Mouse (Mus musculus) heart, postnatal 25 days (tissue): ENCODE data around the gene Ell2. TPM values are rescaled to one million over a fixed set of nuclear protein-coding genes. Genes with fewer than 3 reads are reported as not detected.

ENCODE experiments used
- DNase-seq: peaks from one replicate; pipeline ENCODE4 v3.0.0; 2022; ENCODE audit warnings: low spot score
- intact Hi-C: fragments of 180-260 bp; cut with DNase I; formaldehyde crosslinking; loops from one replicate; pipeline ENCODE4 v1.15.1; 2025
- total RNA-seq, 2 experiments: library from RNA; stranded (reverse); gene quantifications; 2 replicates each; pipeline ENCODE4 v1.2.3; 2021

Ell2 gene
- total RNA-seq, 2 experiments from 2014 or later = 13.9 to 20.9 TPM

DNA sequence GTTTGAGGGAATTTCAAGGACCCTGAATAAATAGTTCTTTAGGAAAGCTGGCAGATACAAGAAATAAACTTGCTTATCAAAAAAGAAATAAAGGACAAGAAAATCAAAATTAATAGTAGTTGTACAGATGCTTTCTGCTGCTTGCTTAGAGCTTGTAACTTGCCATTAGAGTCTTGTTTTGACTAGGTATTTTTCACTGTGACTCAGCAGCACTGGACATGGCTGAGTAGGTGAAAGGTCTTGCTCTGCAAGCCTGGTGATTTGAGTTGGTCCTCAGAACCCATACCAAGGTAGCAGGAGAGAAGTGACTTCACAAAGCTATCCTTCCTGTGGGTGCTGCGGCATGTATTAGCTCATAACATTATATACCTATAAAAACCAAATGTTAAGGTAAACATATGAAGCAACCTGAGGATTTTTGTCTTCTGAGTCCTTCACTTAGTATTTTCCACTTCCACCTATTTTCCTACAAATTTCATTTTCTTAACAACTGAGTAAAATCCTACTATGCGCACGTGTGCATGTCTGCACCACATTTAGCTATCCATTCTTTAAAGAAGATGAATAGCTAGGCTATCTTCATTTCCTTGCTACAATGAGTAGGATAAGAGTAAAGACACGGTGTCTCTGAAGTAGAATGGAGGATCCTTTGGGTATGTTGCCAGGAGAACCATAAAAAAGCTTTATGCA lies 54.4 kb downstream of the Ell2 start:
- DNase-seq = no peak
- intact Hi-C loops = no loop called here

DNA sequence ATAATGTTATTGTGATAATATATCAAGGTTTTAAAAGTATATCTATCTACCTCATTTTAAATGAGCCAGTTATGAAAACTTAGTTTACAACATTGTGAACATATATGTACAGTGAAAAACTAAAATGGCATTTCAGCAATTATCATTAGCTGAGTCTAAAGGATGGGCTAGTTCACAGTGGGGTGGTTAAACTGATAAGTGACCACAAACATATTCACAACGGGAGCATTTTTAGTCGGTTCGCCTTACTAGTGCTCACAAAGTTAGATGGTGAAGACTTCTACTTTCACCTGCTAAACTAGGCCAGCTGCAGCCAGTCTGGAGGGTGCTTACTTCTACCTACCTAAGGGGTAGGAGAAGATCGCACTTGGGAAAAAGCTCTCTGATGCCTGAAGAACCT lies 56.2 kb downstream of the Ell2 start:
- intact Hi-C loops = no loop called here
- DNase-seq = no peak

DNA sequence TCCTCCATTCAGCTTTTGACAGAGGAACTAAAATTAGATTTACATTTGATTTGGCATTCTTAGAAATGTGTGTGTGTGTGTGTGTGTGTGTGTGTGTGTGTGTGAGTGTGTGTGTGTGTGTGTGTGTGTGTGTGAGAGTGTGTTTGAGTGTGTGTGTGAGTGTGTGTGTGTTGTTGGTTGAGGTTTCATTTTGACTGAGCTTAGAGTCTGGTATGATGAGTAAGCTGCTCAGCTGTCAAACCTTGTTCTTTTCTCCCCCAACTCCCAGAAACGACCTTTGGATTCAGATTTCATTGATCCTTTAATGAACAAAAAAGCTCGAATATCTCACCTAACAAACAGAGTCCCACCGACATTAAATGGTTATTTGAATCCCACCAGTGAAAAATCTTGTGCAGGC lies 56.7 kb downstream of the Ell2 start:
- intact Hi-C loops = no loop called here
- no peak for DNase-seq

DNA sequence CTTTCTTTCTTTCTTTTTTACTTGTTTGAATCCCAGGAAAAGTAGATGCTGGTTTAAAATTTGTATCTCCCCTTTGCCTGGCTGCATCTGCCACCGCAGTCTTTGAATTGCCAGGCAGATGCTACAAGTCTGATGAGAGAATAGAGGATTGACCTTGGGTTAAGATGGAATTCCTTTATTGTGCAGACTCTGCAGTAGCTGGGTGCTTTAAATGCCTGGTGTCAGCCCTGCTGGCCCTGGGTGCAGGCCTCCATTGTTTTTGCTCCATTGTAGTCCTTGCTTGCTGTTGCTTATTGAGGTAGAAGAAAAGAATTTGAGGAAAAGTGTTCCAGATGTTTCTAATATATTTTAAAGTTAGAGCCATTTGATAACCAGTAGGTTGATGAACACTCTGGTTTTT lies 59.2 kb downstream of the Ell2 start:
- intact Hi-C loops = no loop called here
- DNase-seq = no peak

DNA sequence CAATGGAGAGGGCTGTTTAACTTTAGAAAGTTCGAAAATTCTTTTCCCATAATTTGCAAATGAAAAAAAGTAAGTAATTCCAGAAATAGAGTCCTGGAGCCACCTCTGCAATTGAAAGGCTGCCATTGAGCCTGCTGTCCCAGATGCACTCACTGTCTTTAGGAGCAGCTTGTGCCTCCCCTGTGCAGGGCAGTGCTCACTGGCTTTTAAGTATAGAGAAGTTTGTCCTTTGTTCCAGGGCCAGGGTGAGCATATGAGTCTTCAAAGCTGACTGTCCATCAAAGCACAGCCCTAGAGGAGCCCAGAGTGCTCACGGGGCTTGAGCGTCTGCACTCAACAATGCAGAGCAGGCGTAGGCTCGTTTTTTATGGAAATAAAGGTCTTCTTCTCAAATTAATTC lies 59.7 kb downstream of the Ell2 start:
- DNase-seq = no peak
- intact Hi-C loops = no loop called here

DNA sequence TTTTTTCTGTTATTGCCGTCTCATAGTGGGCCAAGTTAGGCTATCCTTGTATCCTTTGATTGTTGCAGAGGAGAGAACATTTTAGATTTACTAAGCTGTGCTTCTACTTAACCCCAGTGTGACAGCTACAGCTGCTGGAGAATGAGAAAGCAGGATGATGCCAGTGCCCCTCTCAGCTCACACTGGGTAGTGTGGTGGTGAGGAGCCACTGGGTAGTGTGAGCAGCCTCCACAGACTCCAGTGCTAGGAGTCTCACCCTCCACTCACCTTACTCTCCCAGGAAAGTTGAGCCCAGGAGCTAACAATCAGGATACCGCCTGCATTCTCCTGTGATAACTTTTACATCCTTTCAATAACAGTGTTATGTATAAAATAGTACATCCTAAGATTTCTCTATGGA lies 60.4 kb downstream of the Ell2 start:
- DNase-seq = no peak
- intact Hi-C loops = no loop called here

DNA sequence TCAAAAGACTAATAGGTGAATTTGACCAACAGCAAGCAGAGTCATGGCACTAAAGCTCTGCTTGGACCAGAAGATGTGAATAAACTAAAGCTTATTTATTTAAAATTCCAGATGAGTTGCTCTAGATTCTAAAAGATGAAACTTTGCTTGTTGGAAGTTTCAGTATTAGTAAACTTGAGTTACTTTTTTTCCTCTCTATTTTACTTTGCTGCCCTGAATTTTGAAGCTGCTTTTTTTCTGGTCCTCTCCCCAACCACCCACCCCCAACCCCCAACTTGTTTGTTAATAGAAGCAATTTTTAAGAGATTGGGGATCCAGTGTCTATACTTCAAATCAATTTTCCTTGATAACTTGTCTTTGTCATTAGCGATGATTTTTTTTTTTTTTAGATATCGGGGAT lies 64.2 kb downstream of the Ell2 start:
- DNase-seq = no peak
- intact Hi-C loops = no loop called here

DNA sequence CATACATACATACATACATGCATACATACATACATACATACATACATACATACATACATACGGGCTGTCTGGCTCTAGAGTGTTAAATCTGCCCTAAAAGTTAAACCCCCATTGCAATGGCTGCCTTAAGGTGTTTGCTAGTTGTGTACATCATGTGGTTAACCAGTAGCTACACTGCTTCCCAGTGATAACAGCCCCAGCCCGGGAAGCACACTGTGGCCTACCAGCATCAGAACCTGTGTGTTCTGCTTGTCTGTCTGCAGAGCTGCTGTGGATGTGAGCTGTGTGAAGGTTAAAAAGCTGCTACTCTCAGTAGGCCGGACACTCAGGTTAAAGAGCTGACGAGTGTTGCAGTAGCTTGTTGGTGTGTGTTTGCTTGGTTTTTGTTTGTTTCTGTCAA lies 64.8 kb downstream of the Ell2 start:
- intact Hi-C loops = no loop called here
- DNase-seq = no peak

DNA sequence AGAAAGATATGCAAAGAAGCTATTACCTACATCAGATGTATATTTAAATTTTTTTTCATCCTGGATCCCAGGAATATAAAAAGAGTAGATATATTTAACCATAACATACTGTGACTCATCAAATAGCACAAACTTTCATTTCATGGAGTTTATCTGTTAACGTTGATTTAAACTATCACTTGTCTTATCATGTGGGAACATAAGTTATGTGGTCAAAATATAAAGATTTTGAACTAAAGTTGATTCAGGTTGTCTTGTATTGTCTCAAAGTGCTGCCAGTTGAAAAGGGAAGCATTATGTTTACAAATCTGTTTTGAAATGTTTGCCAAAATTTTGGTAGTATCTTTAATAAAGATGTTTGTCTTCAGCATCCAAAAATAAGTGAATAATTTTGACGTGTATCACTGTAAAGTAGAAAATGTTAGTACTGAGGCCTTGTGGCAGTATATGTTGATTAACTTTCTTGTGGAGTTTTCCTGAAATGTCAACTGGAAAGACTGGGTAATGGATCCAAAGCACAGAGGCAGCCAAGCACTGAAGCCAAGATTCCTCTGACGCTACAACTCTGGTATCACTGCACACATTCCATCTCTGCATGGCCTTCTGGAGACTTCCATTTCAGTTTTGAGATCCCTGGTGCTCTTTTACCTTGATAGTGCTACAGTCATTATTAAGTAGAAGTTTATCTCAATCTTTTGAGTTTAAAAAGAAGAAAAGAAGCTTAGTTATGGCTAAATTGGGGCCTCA lies 65.6 kb downstream of the Ell2 start:
- DNase-seq = no peak
- intact Hi-C loops = no loop called here

DNA sequence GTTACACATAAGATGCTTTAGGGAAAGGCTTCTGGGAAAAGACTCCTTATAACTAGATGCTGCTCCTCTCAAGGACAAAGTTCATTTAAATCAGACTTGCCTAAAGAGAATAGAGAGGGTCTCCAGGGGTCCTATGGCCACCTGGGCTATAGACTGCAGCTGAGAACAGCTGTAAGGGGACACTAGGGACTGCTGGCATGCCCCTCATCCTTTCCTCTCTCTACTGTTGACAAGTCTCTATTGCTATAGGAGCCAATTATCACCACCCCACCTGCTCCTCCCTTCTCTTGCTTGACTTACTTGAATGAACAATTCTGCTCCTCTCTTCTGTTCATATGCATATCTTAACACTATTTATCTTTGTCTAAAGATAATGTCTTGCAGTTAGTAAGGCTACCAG lies 69.4 kb downstream of the Ell2 start:
- DNase-seq = no peak
- intact Hi-C loops = no loop called here

DNA sequence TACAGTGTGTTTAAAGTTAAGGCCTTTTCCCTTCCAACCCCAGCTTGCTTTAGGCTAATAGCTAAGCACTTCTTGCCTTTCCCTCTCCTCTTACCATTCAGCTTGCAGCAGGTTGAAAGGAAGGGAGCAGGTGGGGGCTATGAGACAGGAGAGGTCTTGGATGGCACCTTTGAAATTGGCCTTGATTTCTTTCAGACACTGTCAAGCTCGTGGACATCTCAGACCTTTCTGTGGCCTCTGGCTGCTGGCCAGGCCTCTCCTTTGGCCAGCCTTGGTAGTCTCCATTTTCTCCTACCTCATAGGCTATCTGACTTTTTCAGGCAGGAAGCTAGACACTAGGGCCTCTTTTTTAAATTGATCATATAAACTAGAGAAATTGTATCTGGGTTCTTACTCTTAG lies 70.1 kb downstream of the Ell2 start:
- DNase-seq = no peak
- intact Hi-C loops = no loop called here

DNA sequence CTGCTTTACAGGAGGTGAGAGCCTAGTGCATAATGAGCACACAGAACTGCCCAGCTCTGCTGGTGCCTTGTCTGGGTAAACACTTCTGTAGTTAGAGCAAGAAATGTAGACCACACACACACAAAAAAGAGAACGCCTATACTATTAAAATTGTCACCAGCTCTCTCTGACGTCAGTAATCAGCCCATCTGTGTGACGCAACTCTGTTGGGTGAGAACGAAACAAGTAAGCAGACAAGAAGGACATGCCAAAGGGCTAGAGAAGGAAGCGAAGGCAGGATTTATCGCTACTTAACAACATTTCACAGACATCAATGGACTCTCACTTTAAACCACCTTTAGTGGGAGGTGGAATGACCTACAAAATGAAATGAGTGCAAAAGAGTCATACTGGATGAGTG lies 71.6 kb downstream of the Ell2 start:
- intact Hi-C loops = no loop called here
- DNase-seq = no peak

DNA sequence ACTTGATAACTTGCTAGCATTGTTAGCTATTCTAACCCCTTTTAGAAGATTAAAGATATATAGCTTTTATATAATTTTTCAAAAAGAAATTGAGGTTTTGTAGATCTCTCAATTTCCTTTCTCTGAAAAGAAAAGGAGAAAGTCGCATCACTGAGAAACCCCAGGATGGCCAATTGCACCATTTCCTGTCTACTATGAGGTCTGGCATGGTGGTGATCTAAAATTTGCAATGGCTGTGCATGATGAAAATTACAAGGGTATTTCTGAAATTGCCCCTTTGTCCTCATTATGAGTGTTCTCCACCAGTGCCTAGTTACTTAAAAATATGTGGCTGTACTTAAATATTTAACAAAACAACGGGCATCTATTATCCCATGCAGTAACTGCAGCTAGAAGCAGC lies 72.6 kb downstream of the Ell2 start:
- DNase-seq = no peak
- intact Hi-C loops = no loop called here

DNA sequence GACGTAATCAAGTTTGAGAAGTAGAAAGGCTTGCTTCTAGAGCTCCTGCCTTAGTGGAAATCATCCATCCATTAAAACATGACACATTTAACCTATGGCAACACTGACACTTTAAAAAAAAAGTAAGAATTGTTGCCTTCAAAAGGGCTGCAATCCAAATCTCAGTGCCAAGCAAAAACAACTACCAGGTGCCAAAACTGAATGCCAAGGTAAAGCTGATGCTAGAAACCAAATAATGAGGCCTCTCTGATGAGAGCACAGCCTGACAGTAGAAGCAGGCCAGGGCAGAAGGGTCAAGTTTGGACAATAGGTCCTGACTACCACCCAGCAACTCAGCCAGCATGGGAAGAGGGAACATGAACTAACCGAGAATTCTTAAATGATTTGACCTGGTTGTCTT lies 73.5 kb downstream of the Ell2 start:
- no peak for DNase-seq
- intact Hi-C loops = no loop called here

DNA sequence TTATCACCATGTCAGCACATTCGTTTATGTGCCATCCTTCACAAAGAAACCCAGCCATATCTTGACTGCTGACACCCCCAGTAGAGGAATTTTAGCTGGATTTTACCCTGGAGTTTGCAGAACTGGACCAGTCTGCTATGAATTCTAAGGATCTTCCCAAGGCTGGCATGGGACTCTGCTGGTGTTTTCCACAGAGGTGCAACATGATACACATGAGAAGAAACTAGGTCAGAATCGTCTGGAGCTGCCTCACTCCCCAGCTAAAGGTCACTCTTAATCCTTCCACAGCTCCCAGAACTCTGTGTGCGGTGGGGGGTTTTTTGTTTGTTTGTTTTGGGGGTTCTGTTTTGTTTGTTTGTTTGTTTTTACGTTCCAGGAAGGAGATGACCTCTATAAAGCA lies 79.2 kb downstream of the Ell2 start:
- no peak for DNase-seq
- intact Hi-C loops = no loop called here

DNA sequence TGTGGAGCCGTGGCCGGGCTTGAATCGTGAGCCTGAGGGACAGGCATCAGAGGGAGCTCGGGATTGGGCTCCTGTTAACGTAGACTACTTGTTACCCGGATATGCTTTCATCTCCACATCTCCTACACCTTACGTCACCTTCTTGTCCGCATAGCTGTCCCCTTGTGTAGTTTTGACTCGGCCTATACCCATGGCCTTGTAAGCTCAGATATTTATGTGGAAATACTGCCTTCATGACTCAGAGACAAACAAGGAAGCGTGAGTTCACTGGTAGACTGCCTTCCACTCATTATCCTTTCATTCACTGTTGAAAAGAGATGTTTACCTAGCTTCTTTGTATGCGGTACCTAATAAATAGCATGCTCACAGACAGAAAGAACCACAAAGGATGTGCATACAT lies 79.7 kb downstream of the Ell2 start:
- intact Hi-C loops = no loop called here

DNA sequence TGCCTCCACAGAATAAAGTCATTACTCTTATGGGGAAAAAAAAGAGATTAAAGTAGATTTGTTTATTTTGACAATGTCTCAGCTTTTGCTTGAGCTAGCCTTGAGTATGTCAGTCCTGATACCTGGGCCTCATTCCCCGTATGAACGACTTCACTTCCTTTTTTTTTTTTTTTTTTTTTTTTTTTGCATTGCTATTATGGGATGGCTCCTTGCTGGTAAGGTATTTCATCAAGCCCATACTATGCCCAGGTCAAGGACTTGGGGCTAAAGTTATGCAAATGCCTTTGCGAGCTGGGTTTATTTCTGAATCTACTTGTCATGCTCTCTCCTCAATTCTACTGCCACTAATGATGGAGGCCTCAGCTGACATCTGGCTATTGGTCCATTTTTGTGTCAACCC lies 80.8 kb downstream of the Ell2 start:
- intact Hi-C loops = no loop called here
- DNase-seq = no peak

More for the DNA sequence above, 79.7 kb downstream of the Ell2 start:
- DNase-seq = no peak

DNA sequence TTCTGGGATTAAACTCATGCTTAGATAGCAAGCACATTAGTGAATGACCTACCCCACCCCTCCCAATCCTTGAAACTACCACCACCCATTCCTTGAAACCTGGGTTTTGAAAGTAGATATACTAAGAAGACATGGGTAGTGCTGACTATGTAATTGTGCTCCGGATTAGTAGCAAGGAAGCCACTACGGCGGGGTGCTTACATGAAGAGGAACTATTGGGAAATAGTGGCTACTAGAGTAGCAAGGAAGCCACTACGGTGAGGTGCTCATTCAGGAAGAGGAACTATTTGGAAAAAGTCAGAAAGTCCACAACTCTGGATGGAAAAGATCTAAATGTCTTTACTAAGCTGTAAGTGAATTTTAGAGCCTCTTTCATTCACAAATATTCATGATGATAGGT lies 81.6 kb downstream of the Ell2 start:
- no peak for DNase-seq
- intact Hi-C loops = no loop called here

DNA sequence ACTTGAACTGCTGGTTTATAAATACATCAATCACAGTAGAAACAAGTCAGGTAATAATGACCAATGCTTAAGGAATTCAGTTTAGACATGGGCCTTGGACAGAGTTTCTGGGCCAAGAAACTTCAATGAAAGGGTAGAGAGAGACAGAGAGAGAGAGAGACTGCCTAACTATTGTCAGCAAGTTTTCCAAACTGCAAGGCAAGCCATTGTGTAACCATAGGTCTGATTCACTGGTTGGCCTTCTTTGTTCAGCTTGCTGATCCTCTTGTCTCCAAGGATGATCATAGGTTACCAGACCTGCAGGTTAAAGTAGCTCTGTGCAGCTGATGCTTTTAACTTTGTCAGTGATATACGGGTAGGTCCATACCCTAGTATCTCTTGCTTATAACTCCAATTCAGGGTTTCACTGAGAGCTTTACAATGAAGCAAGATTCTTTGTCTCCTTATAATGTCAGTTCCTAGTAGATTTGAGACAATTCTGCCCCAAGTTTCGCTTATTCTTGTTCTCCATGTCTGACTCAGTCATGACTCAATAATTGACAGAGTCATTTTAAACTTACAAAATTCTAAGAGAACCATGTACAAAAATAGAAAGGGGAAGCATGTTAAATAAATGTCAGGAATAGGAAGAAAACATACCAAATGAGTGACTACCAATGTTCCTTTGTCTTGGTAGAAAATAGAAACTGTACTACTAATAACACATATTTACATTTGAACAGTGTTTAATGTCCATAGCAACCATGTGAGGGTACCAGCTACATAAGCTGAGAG lies 82.7 kb downstream of the Ell2 start:
- intact Hi-C loops = no loop called here
- no peak for DNase-seq

DNA sequence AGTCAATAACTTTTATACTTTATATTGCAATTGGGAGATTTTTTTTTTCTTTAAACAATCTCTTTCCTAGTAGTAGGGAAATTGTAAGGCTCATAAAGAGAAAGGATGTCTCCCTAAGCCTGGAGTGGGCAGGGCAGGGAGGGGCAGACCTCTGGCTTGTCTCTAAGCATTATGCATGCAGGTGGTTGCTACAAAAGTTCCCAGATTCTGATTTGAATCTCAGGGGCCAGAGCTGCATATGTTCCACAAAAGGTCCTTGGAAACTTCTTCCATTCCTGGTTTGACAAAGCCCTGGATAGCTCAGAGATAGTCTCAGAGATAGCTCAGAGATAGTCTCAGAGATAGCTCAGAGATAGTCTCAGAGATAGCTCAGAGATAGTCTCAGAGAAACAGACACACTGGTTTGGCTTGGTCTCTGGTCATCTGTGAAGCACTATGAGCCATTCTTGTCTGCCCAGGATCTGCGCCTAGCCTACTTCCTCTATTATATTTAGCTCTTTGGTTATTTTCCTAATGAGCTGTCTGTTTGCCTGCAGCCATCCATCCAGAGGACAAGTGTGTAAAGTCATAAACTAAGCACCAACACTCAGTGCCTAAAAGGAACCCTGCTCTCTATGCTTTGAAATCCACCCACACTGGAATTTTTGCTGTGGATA lies 84.1 kb downstream of the Ell2 start:
- intact Hi-C loops = loop anchor here (10.0 kb wide), 1 partner anchor 286 kb away; no protein-coding TSS in a partner anchor
- no peak for DNase-seq
